Mouse (Mus musculus) liver, adult 2 months (tissue): ENCODE measurements around the gene Plcb2. TPM values are rescaled to one million over a fixed set of nuclear protein-coding genes. Genes with fewer than 3 reads are reported as not detected.

Experiments used
- DNase-seq: peaks from one replicate; pipeline ENCODE4 v3.0.0-alpha.2; 2011; ENCODE audit warnings: low read depth, low spot score; ENCODE audit errors: extremely low read depth
- H3K27ac ChIP-seq: fragments of 200-500 bp; replicated peaks from 2 replicates; pipeline ENCODE4 v1.5.1; 2012; ENCODE audit warnings: low read depth, mild to moderate bottlenecking, control low read depth, inconsistent platforms, low read length; ENCODE audit not compliant: insufficient read depth
- H3K27me3 ChIP-seq: fragments of 200-500 bp; 2 replicates; pipeline ENCODE4 v1.6.1; 2012; ENCODE audit warnings: mild to moderate bottlenecking, moderate library complexity, low read length, inconsistent platforms; ENCODE audit not compliant: control insufficient read depth, insufficient read depth
- H3K36me3 ChIP-seq: fragments of 200-500 bp; 2 replicates; pipeline ENCODE4 v1.6.1; 2012; ENCODE audit warnings: low read length, inconsistent platforms; ENCODE audit not compliant: control insufficient read depth, insufficient read depth
- H3K4me1 ChIP-seq: fragments of 200-500 bp; 2 replicates; pipeline ENCODE4 v1.6.1; 2011; ENCODE audit warnings: low read length; ENCODE audit not compliant: control insufficient read depth, insufficient read depth
- H3K4me3 ChIP-seq: fragments of 200-500 bp; 2 replicates; pipeline ENCODE4 v1.5.1; 2011; ENCODE audit warnings: low read depth, mild to moderate bottlenecking, control low read depth, low read length, moderate library complexity; ENCODE audit not compliant: insufficient read depth
- H3K79me2 ChIP-seq: fragments of 200-500 bp; 2 replicates; pipeline ENCODE4 v1.6.1; 2012; ENCODE audit warnings: inconsistent platforms, mild to moderate bottlenecking, low read length, moderate library complexity; ENCODE audit not compliant: control insufficient read depth, insufficient read depth
- H3K9ac ChIP-seq: fragments of 200-500 bp; 2 replicates; pipeline ENCODE4 v1.6.1; 2012; ENCODE audit warnings: low read depth, mild to moderate bottlenecking, control low read depth, inconsistent platforms, low read length
- CTCF ChIP-seq: fragments of 200-500 bp; IDR thresholded peaks from 2 replicates; pipeline ENCODE4 v1.5.1; 2011; ENCODE audit warnings: low read depth, low read length, control low read depth
- POLR2A ChIP-seq: fragments of 200-500 bp; IDR thresholded peaks from 2 replicates; pipeline ENCODE4 v1.6.1; 2011; ENCODE audit warnings: low read length, control low read depth; ENCODE audit not compliant: insufficient read depth; ENCODE audit errors: extremely low read depth
- WGBS: fragments of 180-500 bp; shearing (Covaris S2); methylation state at CpG from one replicate; pipeline ENCODE4 v1.1.7; 2018; 5-methylcytosine and 5-hydroxymethylcytosine counted together
- polyA plus RNA-seq: library from polyadenylated mRNA; depleted of rRNA; stranded (reverse); fragments of >200 nt; gene quantifications from 2 replicates; pipeline ENCODE4 v1.2.3, GENCODE M21; 2012
- total RNA-seq: library from RNA; depleted of rRNA; stranded (reverse); fragments of >200 nt; gene quantifications from 2 replicates; pipeline ENCODE4 v1.2.3, GENCODE M21; 2014

Plcb2 gene
- total and polyA plus RNA-seq, 2 experiments = 0.80 to 1.2 TPM

DNA sequence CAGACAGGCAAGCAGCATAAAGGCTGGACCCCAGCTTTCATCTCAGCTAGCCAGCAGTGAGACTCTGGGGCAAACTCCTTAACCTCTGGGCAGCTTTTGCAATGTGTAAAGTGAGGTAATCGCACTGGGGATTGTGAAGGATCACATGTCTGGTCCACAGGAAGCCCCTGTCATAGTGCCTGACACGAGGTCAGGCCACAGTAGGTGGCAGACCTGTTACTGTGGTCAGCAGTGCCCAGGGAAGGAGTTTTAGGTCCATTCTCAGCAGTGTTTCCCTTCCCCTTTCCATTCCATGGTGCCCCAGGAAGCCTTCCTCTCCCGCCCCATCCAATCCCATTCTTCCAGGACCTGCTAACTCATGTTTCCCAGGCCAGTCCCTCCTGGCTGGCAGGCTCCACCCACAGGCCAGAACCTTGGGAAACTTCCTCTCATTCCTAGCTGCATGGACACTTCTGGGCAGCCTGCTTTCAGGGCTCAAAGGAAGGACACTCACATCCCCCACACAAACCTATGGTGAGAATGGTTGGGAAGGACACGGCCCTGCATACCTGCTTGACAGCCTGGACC, 18.5 kb downstream of the Plcb2 start:
- Histone ChIP-seq H3K27me3 (peaks cover 7% of the 10 kb centered on the region; the same call in 1 of the 2 replicates), H3K36me3 (no peaks in the 10 kb centered on the region), H3K4me1 (peaks cover 7% of the 10 kb centered on the region; the same call in 1 of the 2 replicates), H3K4me3 (no peak overlapping the region), H3K27ac (no peak overlapping the region), H3K79me2 (no peaks in the 10 kb centered on the region), H3K9ac (no peak overlapping the region)
- no peak for TF ChIP-seq CTCF
- no peak for TF ChIP-seq POLR2A
- DNase-seq = no peak
- WGBS = 48% methylated on average over 4 of the region's 4 CpGs

DNA sequence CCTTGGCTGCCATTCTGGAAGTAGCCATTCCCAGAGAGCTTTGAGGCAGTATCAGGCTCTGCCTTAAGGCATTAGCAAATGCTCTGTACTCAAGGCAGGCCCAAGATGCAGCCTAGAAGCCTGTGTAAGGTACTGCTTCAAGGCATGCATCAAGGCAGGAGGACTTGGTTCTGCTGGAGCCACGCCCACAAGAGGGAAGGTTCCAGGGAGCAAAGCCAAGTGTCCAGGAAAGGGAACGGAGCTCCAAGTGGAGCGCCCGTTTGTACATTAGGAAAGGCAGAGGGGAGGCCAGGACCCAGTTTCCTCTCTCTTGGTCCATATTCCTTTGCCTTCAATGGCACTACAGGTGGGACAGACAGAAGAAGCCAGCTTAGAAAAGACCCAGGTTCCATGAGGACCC, 19.8 kb downstream of the Plcb2 start:
- Histone ChIP-seq H3K27me3 (peaks cover 17% of the 10 kb centered on the region), H3K27ac (no peak overlapping the region), H3K36me3 (no peaks in the 10 kb centered on the region), H3K79me2 (no peaks in the 10 kb centered on the region), H3K9ac (no peak overlapping the region), H3K4me1 (peaks cover 7% of the 10 kb centered on the region; the same call in 1 of the 2 replicates), H3K4me3 (no peak overlapping the region)
- WGBS = 64% methylated on average over 4 of the region's 4 CpGs
- TF ChIP-seq CTCF (no peak), POLR2A (no peak)
- DNase-seq = no peak

DNA sequence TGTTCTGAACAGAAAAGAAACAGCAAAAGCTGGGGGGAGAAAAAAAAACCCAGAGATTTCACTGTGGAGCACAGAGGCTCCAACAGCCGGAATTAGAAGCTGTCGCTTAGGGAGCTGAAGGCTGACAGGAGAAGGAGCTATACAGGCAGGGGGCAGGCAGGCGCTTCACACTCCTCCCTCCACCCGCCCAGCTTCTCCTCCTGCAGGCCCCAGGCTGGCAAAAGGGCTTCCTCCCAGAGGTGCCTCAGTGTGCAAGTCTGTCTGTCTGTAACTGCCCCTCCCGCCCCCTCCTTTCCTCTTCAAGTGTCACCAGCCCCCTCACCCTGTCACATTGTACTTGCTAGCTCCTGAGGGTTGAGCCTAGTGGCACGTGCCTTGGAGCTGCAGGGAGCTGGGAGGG, 21.8 kb downstream of the Plcb2 start:
- Histone ChIP-seq H3K79me2 (no peaks in the 10 kb centered on the region), H3K9ac (no peak overlapping the region), H3K36me3 (no peaks in the 10 kb centered on the region), H3K4me1 (peaks cover 12% of the 10 kb centered on the region), H3K4me3 (no peak overlapping the region), H3K27me3 (peaks cover 32% of the 10 kb centered on the region), H3K27ac (no peak overlapping the region)
- WGBS = 52% methylated on average over 6 of the region's 6 CpGs
- no peak for TF ChIP-seq POLR2A
- TF ChIP-seq CTCF = no peak
- DNase-seq = no peak

- H3K79me2 ChIP-seq = no peaks in the 10 kb centered on the region
- TF ChIP-seq POLR2A = no peak
- TF ChIP-seq CTCF = no peak
- H3K27me3 ChIP-seq = peaks cover 27% of the 10 kb centered on the region
- H3K36me3 ChIP-seq = no peaks in the 10 kb centered on the region
- H3K4me3 ChIP-seq = peak within 1 kb of the TSS; percentile 65; the same call in 1 of the 2 replicates
- 4% methylated on average over 50 of the region's 50 CpGs for WGBS
- no peak for DNase-seq
- peaks cover 6% of the 10 kb centered on the region for H3K4me1 ChIP-seq
- no peak within 1 kb of the TSS for H3K27ac ChIP-seq
- peak within 1 kb of the TSS; percentile 12 for H3K9ac ChIP-seq
These were observed 24.1 kb downstream of the Plcb2 start, which contains the start of gene Ankrd63 for GRCm38 (mm10) chr2:118703913-118704730. Ankrd63 (minus strand) TSS chr2:118703963.

- WGBS = under 1% methylated on average over 93 of the region's 93 CpGs
- H3K9ac ChIP-seq = peak overlapping the region; percentile 12
- no peaks in the 10 kb centered on the region for H3K36me3 ChIP-seq
- TF ChIP-seq CTCF (peak; percentile 17; the same call in 1 of the 2 replicates), POLR2A (no peak)
- peaks cover 27% of the 10 kb centered on the region for H3K27me3 ChIP-seq
- H3K4me1 ChIP-seq = peaks cover 6% of the 10 kb centered on the region
- no peak for DNase-seq
- H3K79me2 ChIP-seq = no peaks in the 10 kb centered on the region
- peak overlapping the region; percentile 65; the same call in 1 of the 2 replicates for H3K4me3 ChIP-seq
- no peak overlapping the region for H3K27ac ChIP-seq
These were observed 25.1 kb downstream of the Plcb2 start for GRCm38 (mm10) chr2:118702883-118703761.
